Mouse (Mus musculus) mammary gland, adult 2 months (tissue): ENCODE data around the gene Serpina9. TPM values are rescaled to one million over a fixed set of nuclear protein-coding genes. Genes with fewer than 3 reads are reported as not detected.

Experiments used
- polyA plus RNA-seq: library from polyadenylated mRNA; depleted of rRNA; stranded (reverse); fragments of >200 nt; gene quantifications from 2 replicates; pipeline ENCODE4 v1.2.3, GENCODE M21; 2012; ENCODE audit warnings: low replicate concordance; rRNA removed

Serpina9 gene
- polyA plus RNA-seq, result 0.04 TPM in 1 of 2 replicates, not detected in the other

GRCm38 (mm10) chr12:104013620-104014019 lies at the start of gene Serpina9:
Gene Serpina9 (minus strand): TSS chr12:104013755.

GRCm38 (mm10) chr12:104044343-104044742 lies 30.8 kb upstream of the Serpina9 start, which contains the start of gene Serpina12:
Gene Serpina12 (minus strand): TSS chr12:104044443.

GRCm38 (mm10) chr12:103989857-103990256 lies 23.7 kb downstream of the Serpina9 start, which contains the start of gene Serpina11:
Gene Serpina11 (minus strand): TSS chr12:103989957.

GRCm38 (mm10) chr12:103958798-103959197 lies 54.8 kb downstream of the Serpina9 start, which contains the start of gene Serpina1e:
Gene Serpina1e (minus strand): TSS chr12:103958975.

Other genes with a start within 250 kb of the Serpina9 start
- 0.52 and 2.8 TPM in 2 replicates for gene Serpina1d, start 240.2 kb downstream of the Serpina9 start, polyA plus RNA-seq
- gene Serpina1b, start 183.4 kb downstream of the Serpina9 start, polyA plus RNA-seq, result 23.0 and 37.2 TPM in 2 replicates
- 15.1 and 35.5 TPM in 2 replicates for gene Serpina1a, start 150.2 kb downstream of the Serpina9 start, polyA plus RNA-seq
- gene Serpina1c, start 108.9 kb downstream of the Serpina9 start, polyA plus RNA-seq, result 2.3 and 13.1 TPM in 2 replicates
- 10.6 and 11.5 TPM in 2 replicates for gene Serpina1e, start 54.8 kb downstream of the Serpina9 start, polyA plus RNA-seq
- 0.07 and 1.2 TPM in 2 replicates for gene Serpina11, start 23.8 kb downstream of the Serpina9 start, polyA plus RNA-seq
- 0.04 and 0.73 TPM in 2 replicates for gene Serpina12, start 30.7 kb upstream of the Serpina9 start, polyA plus RNA-seq
- gene Serpina5, start 87.4 kb upstream of the Serpina9 start, polyA plus RNA-seq, result not detected in 2 replicates
- not detected in 2 replicates for gene Serpina3a, start 99.0 kb upstream of the Serpina9 start, polyA plus RNA-seq
- 9.5 TPM in 1 of 2 replicates, not detected in the other for gene Serpina3b, start 114.2 kb upstream of the Serpina9 start, polyA plus RNA-seq
- 28.4 and 61.8 TPM in 2 replicates for gene Serpina3c, start 140.1 kb upstream of the Serpina9 start, polyA plus RNA-seq
- gene Serpina3f, start 200.8 kb upstream of the Serpina9 start, polyA plus RNA-seq, result 2.5 and 3.2 TPM in 2 replicates
- gene Serpina3g, start 222.5 kb upstream of the Serpina9 start, polyA plus RNA-seq, result 38.8 and 52.0 TPM in 2 replicates
- 0.51 and 1.2 TPM in 2 replicates for gene Serpina3i, start 249.4 kb upstream of the Serpina9 start, polyA plus RNA-seq